Mouse (Mus musculus): ENCODE measurements at regions not wholly inside any gene's neighbourhood (a gene's known extent, or its start where the extent isn't known, plus 50 kb on each side); places are given as distances from the start of the nearest gene placed in this dataset.

- Histone ChIP-seq H3K4me3 (ENCODE audit: control insufficient read depth in 1 of 2, insufficient read depth in 1 of 2, low read depth in 2 of 2, low read length in 2 of 2) (no peak overlapping the region), H3K9ac (ENCODE audit: control insufficient read depth, low read depth, low read length, poor library complexity, severe bottlenecking) (no peak overlapping the region), H3K9me3 (replicated peaks; ENCODE audit: insufficient read depth, low read length) (no peaks in the 10 kb centered on the region), H3K36me3 (ENCODE audit: control insufficient read depth in 1 of 2, insufficient read depth in 2 of 2, low read length in 2 of 2) (no peaks in the 10 kb centered on the region), H3K27me3 (ENCODE audit: control insufficient read depth in 1 of 2, insufficient read depth in 2 of 2, low read length in 2 of 2) (no peaks in the 10 kb centered on the region), H3K4me1 (ENCODE audit: control insufficient read depth in 1 of 2, insufficient read depth in 2 of 2, low read length in 2 of 2) (no peaks in the 10 kb centered on the region), H3K27ac (ENCODE audit: control insufficient read depth, low read depth, low read length) (no peak overlapping the region), H3K79me2 (ENCODE audit: control insufficient read depth, insufficient read depth, low read length, poor library complexity) (no peaks in the 10 kb centered on the region)
- no peak for DNase-seq (ENCODE audit: low read depth, low spot score)
- no peak for TF ChIP-seq TBP (IDR thresholded peaks at IDR 0.05; ENCODE audit: low read depth, low read length)
- no peak for TF ChIP-seq ZKSCAN1 (IDR thresholded peaks at IDR 0.05; ENCODE audit: low read depth, low read length)
- no peak for TF ChIP-seq MXI1 (IDR thresholded peaks at IDR 0.05; ENCODE audit: low read depth, low read length)
- no peak for TF ChIP-seq JUND (IDR thresholded peaks at IDR 0.05; ENCODE audit: low read depth, low read length)
- no peak for TF ChIP-seq ZC3H11A (IDR thresholded peaks at IDR 0.05; ENCODE audit: low read depth, low read length)
- no peak for TF ChIP-seq SIN3A (IDR thresholded peaks at IDR 0.05; ENCODE audit: low read length)
- TF ChIP-seq ETS1 (IDR thresholded peaks at IDR 0.05; ENCODE audit: low read depth, low read length) = no peak
- TF ChIP-seq MEF2A (IDR thresholded peaks at IDR 0.05; ENCODE audit: extremely low read depth, insufficient replicate concordance, low read depth, low read length, poor library complexity, severe bottlenecking) = no peak
- TF ChIP-seq NELFE (IDR thresholded peaks at IDR 0.05; ENCODE audit: low read depth, low read length) = no peak
- TF ChIP-seq POLR2AphosphoS5 (IDR thresholded peaks at IDR 0.05; ENCODE audit: borderline replicate concordance, low read depth, low read length) = no peak
- TF ChIP-seq NRF1 (IDR thresholded peaks at IDR 0.05; ENCODE audit: insufficient read depth, low read depth, low read length, poor library complexity, severe bottlenecking) = no peak
- no peak for TF ChIP-seq BHLHE40 (IDR thresholded peaks at IDR 0.05; ENCODE audit: borderline replicate concordance, low read depth, low read length)
- TF ChIP-seq GATA1 (IDR thresholded peaks at IDR 0.05; ENCODE audit: low read depth, low read length) = no peak
- no peak for TF ChIP-seq UBTF (IDR thresholded peaks at IDR 0.05; ENCODE audit: borderline replicate concordance, insufficient read depth, low read depth, low read length)
- no peak for TF ChIP-seq RAD21 (IDR thresholded peaks at IDR 0.05; ENCODE audit: low read depth, low read length)
- TF ChIP-seq HCFC1 (IDR thresholded peaks at IDR 0.05; ENCODE audit: low read depth, low read length) = no peak
- TF ChIP-seq POLR2A (IDR thresholded peaks at IDR 0.05; ENCODE audit: control insufficient read depth in 1 of 2, insufficient read depth in 1 of 2, low read depth in 1 of 2, low read length in 2 of 2, poor library complexity in 1 of 2) = no peak
- no peak for TF ChIP-seq MAX (IDR thresholded peaks at IDR 0.05; ENCODE audit: low read length)
Measured at GRCm38 (mm10) chr2:80945521-80945920, 328.5 kb downstream of the Nup35 start.

DNA sequence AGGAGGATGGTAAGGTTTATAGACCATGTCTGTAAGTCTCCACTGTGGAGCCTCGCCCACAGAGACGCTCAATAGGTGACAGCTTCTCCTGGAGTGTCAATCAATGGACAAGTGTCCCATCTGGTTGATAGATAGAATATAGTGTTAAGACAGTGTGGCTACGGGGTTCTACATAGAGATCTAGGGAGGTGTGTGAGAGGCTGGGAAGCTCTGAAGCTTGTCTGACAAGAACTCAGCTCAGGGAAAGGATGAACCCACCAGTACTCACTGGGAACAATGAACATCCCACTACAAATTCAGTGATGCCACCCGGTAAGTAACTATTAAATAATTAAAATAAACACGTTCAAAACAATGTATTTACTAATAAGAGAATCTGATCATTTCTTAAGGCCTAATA is 349.7 kb downstream of the Nup35 start:
- Histone ChIP-seq H3K27ac (ENCODE audit: control insufficient read depth, low read depth, low read length) (no peak overlapping the region), H3K4me3 (ENCODE audit: control insufficient read depth in 1 of 2, insufficient read depth in 1 of 2, low read depth in 2 of 2, low read length in 2 of 2) (no peak overlapping the region)

More for the DNA sequence above, 349.7 kb downstream of the Nup35 start:
- H3K9ac ChIP-seq (ENCODE audit: control insufficient read depth, low read depth, low read length, poor library complexity, severe bottlenecking) = no peak overlapping the region
- TF ChIP-seq NELFE (IDR thresholded peaks at IDR 0.05; ENCODE audit: low read depth, low read length) = no peak
- TF ChIP-seq ZC3H11A (IDR thresholded peaks at IDR 0.05; ENCODE audit: low read depth, low read length) = no peak
- no peak for TF ChIP-seq ZNF384 (IDR thresholded peaks at IDR 0.05; ENCODE audit: low read depth, low read length)
- no peak for TF ChIP-seq UBTF (IDR thresholded peaks at IDR 0.05; ENCODE audit: borderline replicate concordance, insufficient read depth, low read depth, low read length)
- TF ChIP-seq MAX (IDR thresholded peaks at IDR 0.05; ENCODE audit: low read length) = no peak
- no peak for TF ChIP-seq GABPA (IDR thresholded peaks at IDR 0.05; ENCODE audit: low read depth, low read length)
- no peak for TF ChIP-seq ZKSCAN1 (IDR thresholded peaks at IDR 0.05; ENCODE audit: low read depth, low read length)
- no peak for TF ChIP-seq MXI1 (IDR thresholded peaks at IDR 0.05; ENCODE audit: low read depth, low read length)
- TF ChIP-seq RAD21 (IDR thresholded peaks at IDR 0.05; ENCODE audit: low read depth, low read length) = no peak
- H3K4me1 ChIP-seq (ENCODE audit: control insufficient read depth in 1 of 2, insufficient read depth in 2 of 2, low read length in 2 of 2) = no peaks in the 10 kb centered on the region
- no peaks in the 10 kb centered on the region for H3K9me3 ChIP-seq (replicated peaks; ENCODE audit: insufficient read depth, low read length)
- no peak for DNase-seq (ENCODE audit: low read depth, low spot score)
- H3K79me2 ChIP-seq (ENCODE audit: control insufficient read depth, insufficient read depth, low read length, poor library complexity) = no peaks in the 10 kb centered on the region
- no peaks in the 10 kb centered on the region for H3K27me3 ChIP-seq (ENCODE audit: control insufficient read depth in 1 of 2, insufficient read depth in 2 of 2, low read length in 2 of 2)
- H3K36me3 ChIP-seq (ENCODE audit: control insufficient read depth in 1 of 2, insufficient read depth in 2 of 2, low read length in 2 of 2) = no peaks in the 10 kb centered on the region
